18 mouse cellular contexts compared by ENCODE assay signal in genomic region chr5:50760386-50760785, GRCm38 (mm10).
DNase-seq lines count a peak whose midpoint lies in the region; ATAC-seq and TF ChIP-seq lines count a peak whose summit lies in the region.
"Had no signal": no experiment of that assay in that cellular context is flagged by ENCODE, and none has a peak within 500 bp of the region (broad histone marks: within the 10 kb centered on the region; RNA-seq: fewer than 3 reads in every experiment).

No protein-coding gene starts in this region.

- no peak for TF ChIP-seq RAD21 in CH12.LX (IDR thresholded peaks at IDR 0.05; ENCODE audit: low read depth, low read length)

- no peak for TF ChIP-seq CTCF in CH12.LX (conservative IDR thresholded peaks at IDR 0.05 in 1 of 2, IDR thresholded peaks at IDR 0.05 in 1 of 2; ENCODE audit: low read depth in 2 of 2, low read length in 2 of 2)

- no peaks in the 10 kb centered on the region for H3K27me3 ChIP-seq in CH12.LX (replicated peaks)

- no peaks in the 10 kb centered on the region for H3K9me3 ChIP-seq in CH12.LX (replicated peaks; ENCODE audit: low read length)
- H3K9me3 ChIP-seq: G1E had no signal

- no peak for ATAC-seq in inflammation-experienced regulatory T-cells, adult 6 months
- ATAC-seq: activated CD4-positive, CD25-positive, alpha-beta regulatory T cell, adult 4 months; CD4-positive, CD25-positive, alpha-beta regulatory T cell, adult 4 months; Patski had no signal

- H3K4me3 ChIP-seq in CH12.LX (replicated peaks in 1 of 3; ENCODE audit: low read depth in 2 of 3, low read length in 2 of 3, poor library complexity in 1 of 3) = no peak overlapping the region

- H3K4me1 ChIP-seq in CH12.LX (ENCODE audit: control insufficient read depth in 1 of 2, insufficient read depth in 2 of 2) = no peaks in the 10 kb centered on the region

- no peak for DNase-seq in CH12.LX (ENCODE audit: extremely low read depth)
- DNase-seq: adrenal gland, adult 2 months; adrenal gland, adult 8-10 months; adrenal gland, postnatal 10 days; adrenal gland, postnatal 14 days; adrenal gland, postnatal 25 days; adrenal gland, postnatal 36 days; B cell, adult 2 months; cerebellum, adult 11 months; cerebellum, adult 11-12 months; cerebellum, adult 18-20 months; cerebellum, adult 2 months; cerebellum, adult 8-10 months had no signal

- in situ Hi-C loops in CH12.LX (cut with MboI; ENCODE audit: low pct_ligation_motif_present, low pct_unique_long_range_greater_than_20kb, low sequenced_read_pairs) = no loop called here

- H3K36me3 ChIP-seq in CH12.LX (replicated peaks in 1 of 2; ENCODE audit: control insufficient read depth in 1 of 2, insufficient read depth in 1 of 2, low read length in 1 of 2) = no peaks in the 10 kb centered on the region
- H3K36me3 ChIP-seq: G1E had no signal

- H3K27ac ChIP-seq in CH12.LX (ENCODE audit: insufficient read depth, low read depth) = no peak overlapping the region

- no peak overlapping the region for H3K4me2 ChIP-seq in CH12.LX (ENCODE audit: insufficient read depth, low read depth, poor library complexity, severe bottlenecking)

- no peak for TF ChIP-seq EP300 in CH12.LX (IDR thresholded peaks at IDR 0.05; ENCODE audit: low read length)

- no peaks in the 10 kb centered on the region for H3K79me2 ChIP-seq in CH12.LX (replicated peaks; ENCODE audit: control insufficient read depth, extremely low read depth, insufficient read depth, poor library complexity, severe bottlenecking)

- dilution Hi-C loops in CH12.LX (cut with MboI; ENCODE audit: extremely low pct_ligation_motif_present, extremely low pct_unique_long_range_greater_than_20kb, low sequenced_read_pairs) = no loop called here

- H3K9ac ChIP-seq in CH12.LX (ENCODE audit: insufficient read depth, low read depth) = no peak overlapping the region

- TF ChIP-seq POLR2A in CH12.LX (IDR thresholded peaks at IDR 0.05; ENCODE audit: low read depth, low read length) = no peak

TF ChIP-seq in CH12.LX, 34 proteins besides CTCF, POLR2A, EP300 and RAD21:
- TF ChIP-seq CHD1 (IDR thresholded peaks at IDR 0.05; ENCODE audit: low read depth, low read length) (peak; percentile 91; the same call in 1 of the 2 replicates), HCFC1 (IDR thresholded peaks at IDR 0.05; ENCODE audit: low read depth, low read length) (no peak)
TF ChIP-seq in CH12.LX: peak in this region for 1.
